Mouse (Mus musculus): ENCODE measurements around the gene Eif4e2.

- TF ChIP-seq CTCF (IDR thresholded peaks at IDR 0.05; ENCODE audit: control insufficient read depth, insufficient read depth, insufficient replicate concordance, low read depth, low read length) (no peak), POLR2A (IDR thresholded peaks at IDR 0.05; ENCODE audit: control insufficient read depth, low read depth, low read length) (no peak)
Observed at GRCm38 (mm10) chr1:87232197-87232596, 18.5 kb downstream of the Eif4e2 start.
